Mouse (Mus musculus) retina, embryonic 14.5 days (tissue): Measurements from ENCODE around the gene Ralgds.

Source experiments
- DNase-seq: peaks from one replicate; pipeline ENCODE4 v3.0.0-alpha.2; 2015; ENCODE audit warnings: low spot score

Ralgds gene

GRCm38 (mm10) chr2:28533901-28534435 is 21.0 kb downstream of the Ralgds start:
- no peak for DNase-seq

GRCm38 (mm10) chr2:28534436-28535262 is 21.7 kb downstream of the Ralgds start:
- peak; percentile 33 for DNase-seq

- peak; percentile 28 for DNase-seq
Observed at GRCm38 (mm10) chr2:28535263-28535540, 22.3 kb downstream of the Ralgds start.

- DNase-seq, result no peak
Observed at GRCm38 (mm10) chr2:28535650-28536049, 22.7 kb downstream of the Ralgds start.

GRCm38 (mm10) chr2:28536166-28536565 is 23.2 kb downstream of the Ralgds start:
- DNase-seq, result no peak

- no peak for DNase-seq
Observed at GRCm38 (mm10) chr2:28536766-28537633, 24.1 kb downstream of the Ralgds start.

- DNase-seq, result peak; percentile 28
Observed at GRCm38 (mm10) chr2:28537634-28537920, 24.7 kb downstream of the Ralgds start.

- no peak for DNase-seq
Observed at GRCm38 (mm10) chr2:28537995-28538816, 25.3 kb downstream of the Ralgds start.

GRCm38 (mm10) chr2:28538817-28539128 is 25.8 kb downstream of the Ralgds start:
- no peak for DNase-seq

GRCm38 (mm10) chr2:28539206-28539605 is 26.3 kb downstream of the Ralgds start:
- peak; percentile 71 for DNase-seq

GRCm38 (mm10) chr2:28539949-28540348 is 27.0 kb downstream of the Ralgds start:
- no peak for DNase-seq

GRCm38 (mm10) chr2:28540587-28541227 is 27.8 kb downstream of the Ralgds start:
- no peak for DNase-seq

- no peak for DNase-seq
Observed at GRCm38 (mm10) chr2:28543894-28544293, 31.0 kb downstream of the Ralgds start.

- DNase-seq, result no peak
Observed at GRCm38 (mm10) chr2:28545976-28546375, 33.1 kb downstream of the Ralgds start.

- DNase-seq, result no peak
Observed at GRCm38 (mm10) chr2:28546560-28546959, 33.6 kb downstream of the Ralgds start.

- DNase-seq, result peak; percentile 91
Observed at GRCm38 (mm10) chr2:28547237-28548172, 34.6 kb downstream of the Ralgds start.

GRCm38 (mm10) chr2:28549157-28549556 is 36.2 kb downstream of the Ralgds start:
- DNase-seq, result no peak

GRCm38 (mm10) chr2:28552301-28552700 is 39.4 kb downstream of the Ralgds start:
- DNase-seq, result no peak

- DNase-seq, result no peak
Observed at GRCm38 (mm10) chr2:28557452-28557851, 44.5 kb downstream of the Ralgds start.

GRCm38 (mm10) chr2:28563303-28563702 is 50.4 kb downstream of the Ralgds start, which contains the start of gene Cel:
Cel (minus strand) TSS chr2:28563403.
- DNase-seq, result no peak

- no peak for DNase-seq
Observed at GRCm38 (mm10) chr2:28563830-28564229, 50.9 kb downstream of the Ralgds start.
